Mouse (Mus musculus): ENCODE measurements at regions not wholly inside any gene's neighbourhood (a gene's known extent, or its start where the extent isn't known, plus 50 kb on each side); places are given as distances from the start of the nearest gene placed in this dataset.

- DNase-seq (ENCODE audit: low read depth, low spot score): peak; percentile 36
Observed at GRCm38 (mm10) chr16:82899611-82900010, 71.4 kb downstream of the Gm21833 start.

GRCm38 (mm10) chr16:82920533-82920932 is 92.4 kb downstream of the Gm21833 start:
- peak; percentile 18 for DNase-seq (ENCODE audit: low read depth, low spot score)

- peak; percentile 6 for DNase-seq (ENCODE audit: low read depth, low spot score)
Observed at GRCm38 (mm10) chr16:82958951-82959350, 130.8 kb downstream of the Gm21833 start.

GRCm38 (mm10) chr16:82991705-82992104 is 163.5 kb downstream of the Gm21833 start:
- peak; percentile 33 for DNase-seq (ENCODE audit: low read depth, low spot score)

GRCm38 (mm10) chr16:82997861-82998260 is 169.7 kb downstream of the Gm21833 start:
- peak; percentile 23 for DNase-seq (ENCODE audit: low read depth, low spot score)

GRCm38 (mm10) chr16:83021311-83021710 is 193.1 kb downstream of the Gm21833 start:
- DNase-seq (ENCODE audit: low read depth, low spot score): peak; percentile 70

- DNase-seq (ENCODE audit: low read depth, low spot score): no peak
Observed at GRCm38 (mm10) chr16:83063423-83063822, 235.2 kb downstream of the Gm21833 start.

GRCm38 (mm10) chr16:83071488-83071887 is 243.3 kb downstream of the Gm21833 start:
- DNase-seq (ENCODE audit: low read depth, low spot score): peak; percentile 1

GRCm38 (mm10) chr16:83092059-83092458 is 263.9 kb downstream of the Gm21833 start:
- DNase-seq (ENCODE audit: low read depth, low spot score): no peak

- DNase-seq (ENCODE audit: low read depth, low spot score): peak; percentile 84
Observed at GRCm38 (mm10) chr16:83111128-83111527, 282.9 kb downstream of the Gm21833 start.

GRCm38 (mm10) chr16:83131876-83132275 is 303.7 kb downstream of the Gm21833 start:
- peak; percentile 31 for DNase-seq (ENCODE audit: low read depth, low spot score)

- peak; percentile 58 for DNase-seq (ENCODE audit: low read depth, low spot score)
Observed at GRCm38 (mm10) chr16:83173021-83173420, 344.8 kb downstream of the Gm21833 start.

- peak; percentile 75 for DNase-seq (ENCODE audit: low read depth, low spot score)
Observed at GRCm38 (mm10) chr16:83193441-83193953, 365.3 kb downstream of the Gm21833 start.

- DNase-seq (ENCODE audit: low read depth, low spot score): peak; percentile 10
Observed at GRCm38 (mm10) chr16:83197812-83198211, 369.6 kb downstream of the Gm21833 start.
